Mouse (Mus musculus): ENCODE measurements around the gene Gm29427. TPM values are rescaled to one million over a fixed set of nuclear protein-coding genes. Genes with fewer than 3 reads are reported as not detected.

Gm29427 gene
- polyA plus RNA-seq, 1 experiment, result not detected

DNA sequence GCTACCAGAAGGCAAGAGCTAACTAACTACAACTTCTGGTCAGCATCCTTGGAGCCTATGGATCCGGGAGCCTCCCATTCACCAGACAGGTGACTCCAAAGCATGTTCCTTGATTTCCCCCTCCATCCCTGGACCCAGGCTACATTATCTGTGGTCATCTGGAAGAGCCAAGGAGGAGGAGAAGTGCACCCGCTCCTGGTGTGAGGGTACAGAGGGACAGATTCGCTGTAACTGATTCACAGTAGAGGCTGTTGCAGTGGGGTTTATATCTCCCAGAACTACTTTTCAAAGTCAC, 566 bp upstream of the Gm29427 start:
- no peaks in the 10 kb centered on the region for H3K27me3 ChIP-seq (replicated peaks)
- H3K36me3 ChIP-seq (replicated peaks; ENCODE audit: low read length), result peaks cover 61% of the 10 kb centered on the region
- H3K9me3 ChIP-seq, result no peaks in the 10 kb centered on the region
- H3K4me1 ChIP-seq, result peaks cover 58% of the 10 kb centered on the region
- no peak for TF ChIP-seq GATA1 (IDR thresholded peaks at IDR 0.05; ENCODE audit: borderline replicate concordance, low read length)
- peak overlapping the region; percentile 93 for H3K4me3 ChIP-seq (replicated peaks)

DNA sequence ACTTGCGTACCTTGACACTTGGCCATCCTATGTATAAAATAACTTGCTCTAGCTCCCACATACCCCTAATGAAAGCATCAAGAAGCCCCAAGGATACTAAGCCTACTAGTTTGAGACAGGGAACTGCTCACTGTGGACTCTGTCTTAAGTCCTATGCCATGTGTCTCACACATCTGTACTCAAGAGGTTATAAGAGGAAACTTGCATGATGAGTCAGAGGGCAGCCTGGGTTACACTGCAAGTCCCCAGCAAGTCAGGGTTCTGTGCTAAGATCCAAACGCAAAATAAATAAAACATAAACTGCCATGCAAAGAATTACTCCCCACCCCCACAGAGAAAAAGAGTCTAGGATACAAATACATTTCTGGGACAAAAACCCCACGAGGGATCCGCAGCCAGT, 1.6 kb downstream of the Gm29427 start:
- Histone ChIP-seq H3K9me3 (no peaks in the 10 kb centered on the region), H3K4me3 (replicated peaks) (peak overlapping the region; percentile 64), H3K4me1 (peaks cover 65% of the 10 kb centered on the region), H3K27me3 (replicated peaks) (no peaks in the 10 kb centered on the region), H3K36me3 (replicated peaks; ENCODE audit: low read length) (peaks cover 61% of the 10 kb centered on the region)
- TF ChIP-seq FLI1 (IDR thresholded peaks at IDR 0.05; ENCODE audit: low read length) (no peak), GATA1 (IDR thresholded peaks at IDR 0.05; ENCODE audit: borderline replicate concordance, low read length) (no peak)

DNA sequence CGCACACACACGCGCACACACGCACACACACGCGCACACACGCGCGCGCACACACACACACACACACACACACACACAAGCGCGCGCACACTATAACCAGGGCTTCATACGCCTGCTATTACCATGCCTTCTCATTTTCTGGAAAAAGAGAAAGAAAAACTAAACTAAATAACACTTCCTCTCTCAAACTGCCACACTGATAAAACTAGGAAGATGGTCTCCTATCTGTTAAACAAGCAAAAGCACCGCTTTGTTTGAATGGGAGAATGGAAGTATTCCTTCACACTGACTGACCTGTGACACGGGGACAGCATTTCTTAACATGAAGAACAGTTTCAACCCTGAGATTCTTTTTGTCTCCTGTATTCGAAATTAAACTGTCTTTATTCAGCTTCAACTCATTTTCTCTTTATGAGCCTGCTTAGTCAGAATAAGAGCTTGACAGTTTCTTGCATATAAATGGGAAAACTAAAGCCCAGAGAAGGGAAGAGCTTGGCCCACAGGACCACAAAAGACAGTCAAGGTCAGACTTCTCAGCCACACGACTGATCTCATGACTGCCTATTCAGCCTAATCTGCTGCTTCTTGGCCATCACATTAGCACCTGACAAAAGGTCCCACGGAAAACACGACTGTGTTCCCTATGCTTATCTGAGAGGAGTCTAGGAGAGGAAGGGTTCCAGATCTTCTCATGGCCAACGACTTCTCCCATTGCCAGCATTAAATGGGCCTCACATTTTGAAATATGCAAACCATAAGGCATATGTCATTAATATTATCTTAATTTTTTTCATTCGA, 5.1 kb downstream of the Gm29427 start:
- no peaks in the 10 kb centered on the region for H3K9me3 ChIP-seq
- H3K4me3 ChIP-seq (replicated peaks), result no peak overlapping the region
- no peaks in the 10 kb centered on the region for H3K27me3 ChIP-seq (replicated peaks)
- peaks cover 90% of the 10 kb centered on the region for H3K36me3 ChIP-seq (replicated peaks; ENCODE audit: low read length)
- peaks cover 67% of the 10 kb centered on the region for H3K4me1 ChIP-seq
- no peak for TF ChIP-seq GATA1 (IDR thresholded peaks at IDR 0.05; ENCODE audit: borderline replicate concordance, low read length)
- no peak for TF ChIP-seq FLI1 (IDR thresholded peaks at IDR 0.05; ENCODE audit: low read length)

DNA sequence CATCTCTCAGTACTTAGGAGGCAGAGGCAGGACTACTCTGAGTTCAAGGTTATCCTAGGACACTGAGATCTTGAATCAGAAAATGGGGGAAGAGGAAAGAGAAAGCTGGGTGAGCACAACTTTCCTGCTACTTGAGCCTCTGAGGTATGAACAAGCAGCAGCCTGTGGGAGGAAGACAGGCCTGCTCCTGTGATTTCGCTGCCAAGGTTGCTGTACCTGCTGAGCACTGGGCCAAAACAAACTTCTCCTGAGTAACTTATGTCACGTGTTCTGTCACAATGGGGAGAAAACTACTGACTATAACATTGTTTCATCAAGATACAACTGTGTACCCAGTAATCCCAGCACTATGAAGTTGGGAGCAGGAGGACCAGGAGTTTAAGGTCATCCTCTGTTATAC, 12.0 kb downstream of the Gm29427 start:
- Histone ChIP-seq H3K36me3 (replicated peaks; ENCODE audit: low read length) (peaks cover 100% of the 10 kb centered on the region), H3K4me3 (replicated peaks) (no peak overlapping the region), H3K4me1 (peaks cover 21% of the 10 kb centered on the region), H3K27me3 (replicated peaks) (no peaks in the 10 kb centered on the region), H3K9me3 (no peaks in the 10 kb centered on the region)
- no peak for TF ChIP-seq FLI1 (IDR thresholded peaks at IDR 0.05; ENCODE audit: low read length)
- no peak for TF ChIP-seq GATA1 (IDR thresholded peaks at IDR 0.05; ENCODE audit: borderline replicate concordance, low read length)

DNA sequence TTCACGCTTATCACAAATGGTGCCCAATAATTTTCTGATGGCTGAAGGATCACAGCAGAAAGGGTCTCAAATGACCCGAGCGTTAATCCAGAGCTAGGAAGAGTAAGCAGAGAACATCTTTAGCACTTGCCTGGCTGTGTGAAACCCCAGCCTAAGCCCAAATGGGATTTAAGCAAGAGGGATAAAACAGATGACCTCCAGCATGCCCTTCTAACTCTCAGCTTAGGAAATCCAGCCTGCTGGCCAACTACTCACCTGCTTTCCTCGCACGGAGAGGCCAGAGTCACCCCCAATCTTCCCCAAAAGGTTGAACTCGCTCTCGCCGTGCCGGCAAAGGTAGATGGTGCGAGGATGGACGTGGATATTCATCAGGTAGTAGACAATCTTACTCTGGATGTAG, 13.6 kb downstream of the Gm29427 start:
- Histone ChIP-seq H3K4me3 (replicated peaks) (no peak overlapping the region), H3K36me3 (replicated peaks; ENCODE audit: low read length) (peaks cover 99% of the 10 kb centered on the region), H3K4me1 (peaks cover 21% of the 10 kb centered on the region), H3K9me3 (no peaks in the 10 kb centered on the region), H3K27me3 (replicated peaks) (no peaks in the 10 kb centered on the region)
- TF ChIP-seq GATA1 (IDR thresholded peaks at IDR 0.05; ENCODE audit: borderline replicate concordance, low read length) (no peak), FLI1 (IDR thresholded peaks at IDR 0.05; ENCODE audit: low read length) (no peak)

DNA sequence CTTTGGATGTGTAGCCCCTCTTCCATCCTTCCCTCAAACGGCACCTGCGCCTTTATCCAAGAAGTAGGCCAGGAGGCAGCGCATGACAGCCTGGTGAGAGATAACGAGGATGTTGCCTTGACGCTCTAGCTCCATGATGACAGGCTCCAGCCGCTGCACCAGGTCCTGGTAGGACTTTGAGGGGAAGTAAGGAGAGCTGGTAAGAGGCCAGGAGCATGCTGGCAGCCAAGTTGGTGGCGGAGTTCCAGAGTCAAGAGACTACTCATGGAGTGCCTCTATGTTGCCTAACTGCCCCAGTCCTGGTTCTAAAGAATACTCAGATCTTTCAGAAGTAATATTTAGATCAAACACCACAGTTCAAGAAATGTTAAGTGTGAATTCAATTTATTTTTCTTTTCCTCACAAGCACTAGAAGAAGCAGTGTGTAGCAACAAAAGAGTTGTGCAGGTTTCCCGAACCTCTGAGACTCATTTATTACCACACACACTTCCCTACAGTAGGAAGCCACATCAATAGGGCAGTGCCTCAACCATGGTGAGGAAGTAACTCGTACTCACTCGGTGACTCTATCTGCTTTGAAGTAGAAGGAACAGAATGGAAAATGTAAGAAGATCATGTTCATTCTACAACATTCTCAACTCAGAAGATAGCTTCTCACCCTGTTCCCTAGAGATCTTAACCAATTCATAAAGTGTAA, 15.5 kb downstream of the Gm29427 start:
- no peaks in the 10 kb centered on the region for H3K27me3 ChIP-seq (replicated peaks)
- TF ChIP-seq GATA1 (IDR thresholded peaks at IDR 0.05; ENCODE audit: borderline replicate concordance, low read length), result no peak
- no peak for TF ChIP-seq FLI1 (IDR thresholded peaks at IDR 0.05; ENCODE audit: low read length)
- H3K9me3 ChIP-seq, result no peaks in the 10 kb centered on the region
- peaks cover 99% of the 10 kb centered on the region for H3K36me3 ChIP-seq (replicated peaks; ENCODE audit: low read length)
- H3K4me1 ChIP-seq, result peaks cover 14% of the 10 kb centered on the region
- no peak overlapping the region for H3K4me3 ChIP-seq (replicated peaks)

GRCm38 (mm10) chr1:130698601-130699000, 17.0 kb downstream of the Gm29427 start:
- Histone ChIP-seq H3K4me3 (replicated peaks) (no peak overlapping the region), H3K9me3 (no peaks in the 10 kb centered on the region), H3K36me3 (replicated peaks; ENCODE audit: low read length) (peaks cover 95% of the 10 kb centered on the region), H3K4me1 (peaks cover 15% of the 10 kb centered on the region), H3K27me3 (replicated peaks) (no peaks in the 10 kb centered on the region)
- no peak for TF ChIP-seq GATA1 (IDR thresholded peaks at IDR 0.05; ENCODE audit: borderline replicate concordance, low read length)
- no peak for TF ChIP-seq FLI1 (IDR thresholded peaks at IDR 0.05; ENCODE audit: low read length)

GRCm38 (mm10) chr1:130683905-130684304, 31.7 kb downstream of the Gm29427 start:
- Histone ChIP-seq H3K36me3 (replicated peaks; ENCODE audit: low read length) (peaks cover 23% of the 10 kb centered on the region), H3K4me1 (peaks cover 26% of the 10 kb centered on the region), H3K9me3 (peaks cover 16% of the 10 kb centered on the region), H3K4me3 (replicated peaks) (no peak overlapping the region), H3K27me3 (replicated peaks) (peaks cover 6% of the 10 kb centered on the region)
- TF ChIP-seq GATA1 (IDR thresholded peaks at IDR 0.05; ENCODE audit: borderline replicate concordance, low read length) (no peak), FLI1 (IDR thresholded peaks at IDR 0.05; ENCODE audit: low read length) (no peak)

GRCm38 (mm10) chr1:130681656-130682413, 33.8 kb downstream of the Gm29427 start:
- TF ChIP-seq FLI1 (IDR thresholded peaks at IDR 0.05; ENCODE audit: low read length) (no peak), GATA1 (IDR thresholded peaks at IDR 0.05; ENCODE audit: borderline replicate concordance, low read length) (no peak)
- H3K9me3 ChIP-seq, result 0 out of 2 replicates have a peak, but pooled peaks cover 3% of the 10 kb centered on the region
- H3K4me3 ChIP-seq (replicated peaks), result no peak overlapping the region
- peaks cover 6% of the 10 kb centered on the region for H3K27me3 ChIP-seq (replicated peaks)
- peaks cover 4% of the 10 kb centered on the region for H3K36me3 ChIP-seq (replicated peaks; ENCODE audit: low read length)
- peaks cover 26% of the 10 kb centered on the region for H3K4me1 ChIP-seq

DNA sequence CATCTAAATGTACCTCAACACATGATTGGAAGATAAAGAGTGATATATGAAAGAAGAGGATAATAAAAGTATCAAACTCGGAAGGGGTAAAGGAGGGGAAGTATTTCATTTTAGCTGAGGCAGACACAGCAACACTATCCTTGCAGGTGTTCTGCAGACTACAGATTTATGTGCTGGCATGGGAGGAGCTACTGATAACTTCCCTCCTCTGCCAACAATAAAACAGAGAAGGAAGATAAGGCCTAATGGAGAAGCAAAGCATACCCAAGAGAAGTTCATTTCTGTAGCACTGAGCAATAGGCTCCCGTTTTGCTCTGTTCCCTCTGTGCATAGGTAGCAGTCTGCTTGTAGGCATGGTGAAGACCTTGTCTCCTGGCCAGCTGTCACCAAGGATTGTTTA, 34.5 kb downstream of the Gm29427 start:
- TF ChIP-seq FLI1 (IDR thresholded peaks at IDR 0.05; ENCODE audit: low read length) (no peak), GATA1 (IDR thresholded peaks at IDR 0.05; ENCODE audit: borderline replicate concordance, low read length) (no peak)
- peaks cover 6% of the 10 kb centered on the region for H3K27me3 ChIP-seq (replicated peaks)

More for the DNA sequence above, 34.5 kb downstream of the Gm29427 start:
- H3K9me3 ChIP-seq, result 0 out of 2 replicates have a peak, but pooled peaks cover 3% of the 10 kb centered on the region
- no peaks in the 10 kb centered on the region for H3K36me3 ChIP-seq (replicated peaks; ENCODE audit: low read length)
- H3K4me3 ChIP-seq (replicated peaks), result no peak overlapping the region
- peaks cover 26% of the 10 kb centered on the region for H3K4me1 ChIP-seq

All from megakaryocyte, embryonic 14.5 days (primary cell).